Mouse (Mus musculus) embryonic facial prominence, embryonic 15.5 days (tissue): ENCODE data around the gene Sorbs2. TPM values are rescaled to one million over a fixed set of nuclear protein-coding genes. Genes with fewer than 3 reads are reported as not detected.
A peak's percentile ranks its signal among the peaks of the same experiment; 100 is the strongest.
"Not testable (repeated sequence)": the region's sequence is repeated elsewhere in the genome, so short reads cannot be mapped to it uniquely, and the experiment has no call there.

Experiments
- ATAC-seq: fragments of 200-750 bp; cut with Nextera tagmentation; 2 replicates; pipeline ENCODE4 v1.8.0; 2017; ENCODE audit warnings: low read depth, moderate TSS enrichment; ENCODE audit not compliant: insufficient number of reproducible peaks, low FRiP score, low TSS enrichment
- H3K27ac ChIP-seq: fragments of 300-500 bp; sonication (generic); replicated peaks from 2 replicates; pipeline ENCODE4 v1.5.1; 2015; ENCODE audit warnings: mild to moderate bottlenecking, inconsistent platforms
- H3K27me3 ChIP-seq: fragments of 300-500 bp; sonication (generic); 2 replicates; pipeline ENCODE4 v1.6.1; 2015; ENCODE audit warnings: inconsistent platforms
- H3K36me3 ChIP-seq: fragments of 300-500 bp; sonication (generic); 2 replicates; pipeline ENCODE4 v1.6.1; 2015; ENCODE audit warnings: mild to moderate bottlenecking, inconsistent platforms
- H3K4me1 ChIP-seq: fragments of 300-500 bp; sonication (generic); 2 replicates; pipeline ENCODE4 v1.6.1; 2015; ENCODE audit warnings: inconsistent platforms
- H3K4me2 ChIP-seq: fragments of 300-500 bp; sonication (generic); replicated peaks from 2 replicates; pipeline ENCODE4 v1.6.1; 2015; ENCODE audit warnings: mild to moderate bottlenecking, inconsistent platforms
- H3K4me3 ChIP-seq: fragments of 300-500 bp; sonication (generic); replicated peaks from 2 replicates; pipeline ENCODE4 v1.5.1; 2015; ENCODE audit warnings: mild to moderate bottlenecking, inconsistent platforms
- H3K9ac ChIP-seq: fragments of 300-500 bp; sonication (generic); 2 replicates; pipeline ENCODE4 v1.6.1; 2015; ENCODE audit warnings: inconsistent platforms
- H3K9me3 ChIP-seq: fragments of 300-500 bp; sonication (generic); replicated peaks from 2 replicates; pipeline ENCODE4 v1.6.1; 2016; ENCODE audit warnings: inconsistent platforms
- WGBS: fragments of 180-500 bp; shearing (Covaris S2); methylation state at CpG from one replicate; pipeline ENCODE4 v1.1.7; 2015; 5-methylcytosine and 5-hydroxymethylcytosine counted together
- polyA plus RNA-seq: library from polyadenylated mRNA; unstranded; fragments of >200 nt; fragmentation: Nextera tagmentation; extraction: Ambion mirVana; gene quantifications from 2 replicates; pipeline ENCODE4 v1.2.1, GENCODE M21; 2015

Gene Sorbs2
- polyA plus RNA-seq, 1 experiment from 2014 or later: 22.3 TPM

- Histone ChIP-seq H3K9ac (no peak overlapping the region), H3K9me3 (no peaks in the 10 kb centered on the region), H3K36me3 (no peaks in the 10 kb centered on the region), H3K27ac (no peak overlapping the region), H3K4me1 (peaks cover 11% of the 10 kb centered on the region), H3K4me2 (no peak overlapping the region), H3K4me3 (no peak overlapping the region), H3K27me3 (no peaks in the 10 kb centered on the region)
- no peak for ATAC-seq
- 87% methylated on average over 4 of the region's 4 CpGs for WGBS
These were observed 347.5 kb downstream of the Sorbs2 start for GRCm38 (mm10) chr8:45855118-45855517.

GRCm38 (mm10) chr8:45857734-45858133, 350.1 kb downstream of the Sorbs2 start:
- Histone ChIP-seq H3K27ac (no peak overlapping the region), H3K9me3 (no peaks in the 10 kb centered on the region), H3K27me3 (no peaks in the 10 kb centered on the region), H3K9ac (no peak overlapping the region), H3K4me3 (no peak overlapping the region), H3K36me3 (no peaks in the 10 kb centered on the region), H3K4me1 (peaks cover 11% of the 10 kb centered on the region), H3K4me2 (no peak overlapping the region)
- no peak; the same call in 1 of the 2 replicates for ATAC-seq
- 35% methylated on average over 5 of the region's 5 CpGs for WGBS

- Histone ChIP-seq H3K9ac (no peak overlapping the region), H3K4me3 (no peak overlapping the region), H3K36me3 (no peaks in the 10 kb centered on the region), H3K27me3 (no peaks in the 10 kb centered on the region), H3K27ac (0 out of 2 replicates have a peak overlapping the region, but pooled peaks have one; percentile 28), H3K4me2 (no peak overlapping the region), H3K4me1 (peaks cover 11% of the 10 kb centered on the region), H3K9me3 (no peaks in the 10 kb centered on the region)
- ATAC-seq: no peak
- whole genome bisulfite sequencing: 15% methylated on average over 9 of the region's 9 CpGs
These were observed 350.8 kb downstream of the Sorbs2 start for GRCm38 (mm10) chr8:45858391-45858790.

- H3K4me3 ChIP-seq, H3K4me2 ChIP-seq, ATAC-seq, H3K27ac ChIP-seq, H3K36me3 ChIP-seq, H3K9me3 ChIP-seq, H3K9ac ChIP-seq, H3K27me3 ChIP-seq: not testable (repeated sequence)
- peaks cover 11% of the 10 kb centered on the region for H3K4me1 ChIP-seq
- 76% methylated on average over 11 of the region's 11 CpGs for WGBS
These were observed 364.0 kb downstream of the Sorbs2 start for GRCm38 (mm10) chr8:45871587-45871986.

- 49% methylated on average over 7 of the region's 7 CpGs for WGBS
- Histone ChIP-seq H3K36me3 (no peaks in the 10 kb centered on the region), H3K9me3 (no peaks in the 10 kb centered on the region), H3K4me3 (no peak overlapping the region), H3K27me3 (no peaks in the 10 kb centered on the region), H3K27ac (no peak overlapping the region), H3K4me2 (no peak overlapping the region), H3K9ac (no peak overlapping the region), H3K4me1 (peaks cover 11% of the 10 kb centered on the region)
- no peak for ATAC-seq
These were observed 364.5 kb downstream of the Sorbs2 start for GRCm38 (mm10) chr8:45872077-45872476.

GRCm38 (mm10) chr8:45874945-45875626, 367.5 kb downstream of the Sorbs2 start:
- peaks cover 11% of the 10 kb centered on the region for H3K4me1 ChIP-seq
- no peaks in the 10 kb centered on the region for H3K36me3 ChIP-seq
- peak overlapping the region; percentile 82 for H3K27ac ChIP-seq
- peak; percentile 81 for ATAC-seq
- 26% methylated on average over 10 of the region's 10 CpGs for WGBS
- H3K9me3 ChIP-seq: no peaks in the 10 kb centered on the region
- H3K27me3 ChIP-seq: no peaks in the 10 kb centered on the region
- H3K9ac ChIP-seq: no peak overlapping the region
- H3K4me3 ChIP-seq: no peak overlapping the region
- H3K4me2 ChIP-seq: peak overlapping the region; percentile 30

- Histone ChIP-seq H3K4me1 (peaks cover 11% of the 10 kb centered on the region), H3K9ac (no peak overlapping the region), H3K36me3 (no peaks in the 10 kb centered on the region), H3K4me3 (no peak overlapping the region), H3K27me3 (no peaks in the 10 kb centered on the region), H3K27ac (peak overlapping the region; percentile 45), H3K9me3 (no peaks in the 10 kb centered on the region), H3K4me2 (no peak overlapping the region)
- 77% methylated on average over 5 of the region's 5 CpGs for WGBS
- ATAC-seq: no peak
These were observed 368.8 kb downstream of the Sorbs2 start for GRCm38 (mm10) chr8:45876397-45876796.

Other genes with a start within 250 kb of the Sorbs2 start
- gene F11, start 245.8 kb upstream of the Sorbs2 start, polyA plus RNA-seq: not detected in 2 replicates
- gene Klkb1, start 212.9 kb upstream of the Sorbs2 start, polyA plus RNA-seq: 0.25 and 0.32 TPM in 2 replicates
- 0.13 TPM in 1 of 2 replicates, not detected in the other for gene Gm45753, start 199.3 kb upstream of the Sorbs2 start, polyA plus RNA-seq
- 2.4 and 2.9 TPM in 2 replicates for gene Cyp4v3, start 174.6 kb upstream of the Sorbs2 start, polyA plus RNA-seq
- gene Fam149a, start 125.5 kb upstream of the Sorbs2 start, polyA plus RNA-seq: 13.9 and 15.7 TPM in 2 replicates
- 2.0 and 2.6 TPM in 2 replicates for gene Tlr3, start 96.7 kb upstream of the Sorbs2 start, polyA plus RNA-seq